Mouse (Mus musculus) heart, postnatal 0 days (tissue): Measurements from ENCODE around the gene Abcc4.

Experiments
- CTCF ChIP-seq: IDR thresholded peaks from 2 replicates; pipeline ENCODE4 v1.5.1; 2016; ENCODE audit warnings: antibody characterized with exemption, control low read depth, low read depth
- EP300 ChIP-seq: IDR thresholded peaks from 2 replicates; pipeline ENCODE4 v1.6.1; 2016; ENCODE audit warnings: antibody characterized with exemption, low read depth

DNA sequence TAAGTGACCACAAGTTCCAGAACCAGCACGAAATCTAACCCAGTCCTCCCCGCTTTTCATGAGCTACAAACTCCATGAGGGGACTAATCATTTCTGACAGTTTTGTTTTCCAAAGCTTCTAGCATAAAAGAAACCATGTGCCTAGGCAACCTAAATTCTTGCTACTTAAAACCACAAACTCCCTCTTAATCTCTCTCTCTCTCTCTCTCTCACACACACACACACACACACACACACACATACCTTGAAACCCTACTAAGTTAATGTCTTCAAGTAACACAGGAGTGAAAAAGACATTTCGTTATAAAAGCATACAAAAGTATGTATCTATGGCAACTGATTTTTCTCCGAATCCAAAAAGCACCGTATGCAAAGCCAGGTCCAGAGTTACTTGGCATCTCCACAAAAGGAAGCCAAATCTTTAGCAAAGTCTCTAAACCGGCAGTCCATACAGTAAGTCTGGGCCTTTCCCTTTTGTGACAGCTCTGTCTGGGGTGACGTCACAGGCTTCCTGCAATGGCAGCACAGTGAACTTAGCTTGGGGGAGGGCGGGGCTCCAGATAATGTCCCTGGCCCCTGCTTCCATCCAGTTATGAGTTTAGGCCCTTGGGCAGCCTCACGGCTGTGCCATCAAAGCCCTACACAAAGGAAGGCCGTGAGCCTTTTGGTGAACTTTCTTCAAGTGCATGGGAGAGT is 23.5 kb downstream of the Abcc4 start:
- TF ChIP-seq CTCF (no peak), EP300 (no peak)
